ENCODE assay signal across 17 mouse cellular contexts in the genomic region with DNA sequence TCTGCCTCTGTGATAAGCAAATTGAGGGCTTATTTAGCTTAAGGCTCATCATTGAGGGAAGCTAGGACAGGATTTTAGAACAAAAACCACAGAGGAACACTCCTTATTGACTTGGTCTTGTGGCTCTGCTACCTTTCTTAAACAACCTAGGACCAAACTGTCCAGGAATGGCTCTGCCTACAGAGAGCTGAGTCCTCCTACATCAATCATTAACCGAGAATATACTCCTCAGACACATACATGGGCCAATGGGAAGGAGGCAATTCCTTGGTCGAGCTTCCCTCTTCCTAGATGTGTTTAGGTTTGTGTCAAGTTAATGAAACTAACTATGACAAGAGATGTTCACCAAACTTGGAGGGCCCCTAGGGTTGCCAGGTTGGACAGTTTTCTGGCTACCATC.
"Had no signal": no experiment of that assay in that cellular context is flagged by ENCODE, and none has a peak within 500 bp of the region (broad histone marks: within the 10 kb centered on the region; RNA-seq: fewer than 3 reads in every experiment).

No protein-coding gene starts in this region.

- DNase-seq: liver, postnatal 0 days; lung, adult 2 months; lung, postnatal 14 days; lung, postnatal 36 days; right cerebral cortex, postnatal 14 days; thymus, adult 2 months; thymus, postnatal 25 days; thymus, postnatal 4 days had no signal

- H3K27ac ChIP-seq: liver, embryonic 15.5 days; lung, embryonic 15.5 days; macrophage; neural tube, embryonic 12.5 days; stomach, embryonic 15.5 days; stomach, postnatal 0 days had no signal

- ATAC-seq: liver, postnatal 0 days; lung, postnatal 0 days; midbrain, embryonic 13.5 days had no signal

- H3K9me3 ChIP-seq: liver, embryonic 15.5 days; lung, embryonic 15.5 days; megakaryocyte, embryonic 14.5 days; midbrain, embryonic 13.5 days; neural tube, embryonic 12.5 days; stomach, embryonic 15.5 days had no signal

- H3K27me3 ChIP-seq: liver, embryonic 15.5 days; lung, embryonic 15.5 days; midbrain, embryonic 13.5 days; neural tube, embryonic 12.5 days; stomach, embryonic 15.5 days had no signal

- H3K4me1 ChIP-seq: liver, embryonic 15.5 days; megakaryocyte, embryonic 14.5 days had no signal

- H3K9ac ChIP-seq: liver, embryonic 15.5 days; liver, postnatal 0 days; lung, embryonic 15.5 days; midbrain, embryonic 13.5 days; neural tube, embryonic 12.5 days; stomach, embryonic 15.5 days had no signal

- H3K4me3 ChIP-seq: liver, embryonic 15.5 days; lung, embryonic 15.5 days; megakaryocyte, embryonic 14.5 days; midbrain, embryonic 13.5 days; neural tube, embryonic 12.5 days; stomach, embryonic 15.5 days had no signal

- H3K36me3 ChIP-seq: liver, embryonic 15.5 days; lung, embryonic 15.5 days; midbrain, embryonic 13.5 days; neural tube, embryonic 12.5 days; stomach, embryonic 15.5 days had no signal

- H3K4me2 ChIP-seq: liver, embryonic 15.5 days; lung, embryonic 15.5 days; midbrain, embryonic 13.5 days; neural tube, embryonic 12.5 days; stomach, embryonic 15.5 days had no signal
